Mouse (Mus musculus): ENCODE results near the gene E130114P18Rik. TPM values are rescaled to one million over a fixed set of nuclear protein-coding genes. Genes with fewer than 3 reads are reported as not detected.

E130114P18Rik gene
- polyA plus RNA-seq, 1 experiment from 2014 or later = 11.0 TPM

Other genes with a start within 250 kb of the E130114P18Rik start
- gene Nfia, start 5.3 kb downstream of the E130114P18Rik start, polyA plus RNA-seq (2016; fragmentation: Nextera tagmentation; extraction: Ambion mirVana) = 6.7 and 21.3 TPM in 2 replicates